Mouse (Mus musculus): ENCODE results near the gene Mob1b.
"Not testable (repeated sequence)": the region's sequence is repeated elsewhere in the genome, so short reads cannot be mapped to it uniquely, and the experiment has no call there.

Mob1b gene

DNA sequence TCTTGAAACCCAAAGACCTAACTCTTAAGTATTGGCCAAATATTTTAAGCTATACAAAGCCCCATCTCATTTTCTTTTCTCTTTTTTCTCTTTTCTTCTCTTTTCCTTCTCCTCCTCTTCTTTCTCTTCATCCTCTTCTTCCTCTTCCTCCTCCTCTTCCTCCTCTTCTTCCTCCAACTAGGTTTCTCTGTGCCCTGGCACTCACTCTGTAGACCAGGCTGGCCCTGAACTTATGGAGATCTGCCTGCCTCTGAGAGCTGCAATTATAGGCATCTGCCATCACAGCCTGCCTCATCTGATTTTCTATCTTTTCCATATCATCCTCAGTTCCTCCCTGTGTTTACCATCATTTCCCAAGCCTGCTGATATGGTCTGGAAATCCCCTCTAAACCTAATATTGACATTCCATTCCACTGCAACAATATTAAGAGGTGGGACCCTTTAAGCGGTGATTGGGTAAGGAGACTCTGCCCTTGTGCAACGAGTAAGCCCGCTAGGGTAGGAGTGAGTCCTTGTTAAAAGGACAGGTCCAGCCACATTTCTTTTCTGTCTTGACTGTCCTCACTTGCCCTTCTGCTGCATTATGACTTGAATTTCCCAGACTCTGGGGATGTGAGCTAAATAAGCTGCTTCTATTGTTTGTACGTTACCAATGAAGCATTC is 21.3 kb upstream of the Mob1b start:
- no peak for DNase-seq (ENCODE audit: extremely low read depth, low read depth)

- no peak for DNase-seq (ENCODE audit: extremely low read depth, low read depth)
Measured at GRCm38 (mm10) chr5:88702041-88702440, 18.6 kb upstream of the Mob1b start.

DNA sequence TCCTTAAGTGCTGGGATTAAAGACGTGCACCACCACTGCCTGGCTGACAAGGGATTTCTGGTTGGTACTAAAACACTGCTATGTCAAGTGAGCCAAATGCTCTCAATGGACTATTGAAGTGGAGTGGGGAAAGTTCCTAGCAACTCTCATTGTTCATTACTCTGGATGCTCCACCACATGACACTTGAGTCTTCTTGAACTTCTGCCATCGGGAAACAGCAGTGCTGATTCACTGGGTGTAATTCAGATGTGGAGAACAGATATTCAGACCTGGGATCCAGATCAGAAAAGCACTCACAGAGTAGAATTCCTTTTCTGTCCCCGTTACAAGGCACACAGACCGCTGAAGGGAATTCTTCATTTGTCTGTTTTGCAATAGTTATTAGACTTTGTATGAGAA is 17.1 kb upstream of the Mob1b start:
- no peak for DNase-seq (ENCODE audit: extremely low read depth, low read depth)

DNA sequence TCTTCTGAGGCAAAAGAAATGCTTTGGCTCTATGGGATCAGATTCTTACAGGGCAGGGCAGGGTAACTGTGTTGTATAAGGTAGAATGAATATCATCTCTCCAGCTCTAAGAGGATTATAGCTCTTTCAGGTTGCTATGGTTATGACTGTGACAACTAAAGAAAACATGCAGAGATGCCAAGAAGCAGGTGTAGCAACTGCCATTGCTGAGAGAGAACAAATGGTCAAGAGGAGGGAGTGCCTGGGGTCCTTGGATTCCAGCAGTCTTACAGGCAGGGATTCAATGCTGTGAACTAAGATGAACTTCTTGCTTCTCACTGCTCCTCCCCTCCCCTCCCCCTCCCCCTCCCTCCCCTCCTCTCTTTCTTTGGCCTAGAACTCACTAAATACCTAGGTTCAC is 9.5 kb upstream of the Mob1b start:
- no peak for DNase-seq (ENCODE audit: extremely low read depth, low read depth)

- no peak for DNase-seq (ENCODE audit: extremely low read depth, low read depth)
Measured at GRCm38 (mm10) chr5:88711618-88712224, 8.9 kb upstream of the Mob1b start.

DNA sequence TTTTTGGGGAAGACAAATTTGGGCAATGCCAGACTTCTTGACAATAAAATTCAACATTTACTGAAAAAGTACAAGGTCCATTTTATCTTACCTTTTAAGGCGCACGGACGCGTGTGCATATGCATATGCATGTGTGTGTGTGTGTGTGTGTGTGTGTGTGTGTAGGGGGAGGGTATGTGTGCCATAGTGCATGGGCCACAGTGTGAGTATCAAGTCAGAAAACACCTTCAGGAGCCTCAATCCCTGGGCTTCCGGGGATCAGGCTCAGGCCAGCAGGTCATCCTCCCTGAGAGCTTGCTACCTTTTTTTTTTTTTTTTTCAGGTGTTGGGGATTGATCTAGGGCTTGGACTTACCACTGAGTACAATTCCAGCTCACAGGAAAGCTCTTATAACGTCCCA is 8.3 kb upstream of the Mob1b start:
- DNase-seq (ENCODE audit: extremely low read depth, low read depth) = no peak

DNA sequence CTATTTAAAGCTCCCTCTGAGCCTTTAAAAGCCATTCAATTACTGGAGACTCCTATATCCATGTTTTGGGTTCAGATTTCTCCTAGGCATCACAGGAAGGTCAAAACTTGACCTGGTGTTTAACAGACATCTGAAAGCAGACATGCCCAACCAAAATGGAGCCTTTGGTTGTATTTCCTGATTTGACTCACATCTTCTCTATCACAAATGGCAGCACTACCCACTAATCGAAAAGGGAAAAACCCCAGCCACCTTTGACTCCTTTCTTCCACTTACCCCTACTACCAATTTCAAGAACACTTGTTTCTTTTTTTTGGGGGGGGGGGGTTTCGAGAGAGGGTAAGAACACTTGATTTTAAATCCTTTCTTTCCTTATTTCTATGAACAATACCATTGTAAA is 3.7 kb upstream of the Mob1b start:
- no peak for DNase-seq (ENCODE audit: extremely low read depth, low read depth)

- no peak for DNase-seq (ENCODE audit: extremely low read depth, low read depth)
Measured at GRCm38 (mm10) chr5:88721003-88721475, 384 bp downstream of the Mob1b start.

- no peak for DNase-seq (ENCODE audit: extremely low read depth, low read depth)
Measured at GRCm38 (mm10) chr5:88721565-88722212, 1.0 kb downstream of the Mob1b start.

DNA sequence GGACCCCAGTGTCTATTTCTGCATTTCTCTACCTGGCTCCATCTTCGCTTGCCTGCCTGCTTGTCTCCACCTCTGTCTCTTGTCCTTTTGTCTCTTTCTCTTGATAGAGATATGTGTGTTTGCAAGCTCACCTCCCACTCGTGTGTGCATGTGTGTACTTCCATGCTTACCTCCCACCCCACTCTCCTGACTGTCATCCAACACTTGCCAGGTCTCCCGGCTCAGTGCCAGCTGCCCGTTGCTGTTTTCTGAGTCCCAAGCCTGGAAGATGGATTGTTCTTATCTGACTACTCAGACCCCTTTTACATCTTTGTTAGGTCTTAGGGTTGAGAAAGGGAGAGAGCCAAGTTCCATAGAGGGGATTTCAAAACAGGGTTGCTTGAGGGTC is 1.6 kb downstream of the Mob1b start:
- DNase-seq (ENCODE audit: extremely low read depth, low read depth) = no peak

DNA sequence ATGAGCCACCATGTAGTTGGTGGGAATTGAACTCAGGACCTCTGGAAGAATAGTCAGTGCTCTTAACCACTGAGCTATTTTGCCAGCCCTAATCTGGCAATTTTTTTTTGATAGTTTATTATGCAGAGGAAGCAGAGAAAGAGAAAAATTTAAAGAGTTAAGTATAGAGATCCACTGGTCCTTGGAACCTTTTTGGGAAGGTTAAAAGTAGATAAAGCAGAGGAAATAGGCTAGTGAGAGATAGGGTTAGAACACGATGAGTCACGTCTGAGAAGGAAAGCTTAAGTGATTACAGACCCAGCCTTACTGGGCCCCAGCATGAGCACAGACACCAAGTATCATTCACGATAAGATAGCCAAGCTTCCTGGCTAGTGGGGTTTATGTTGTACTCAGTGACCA is 3.4 kb downstream of the Mob1b start:
- DNase-seq (ENCODE audit: extremely low read depth, low read depth) = peak; percentile 96

- DNase-seq (ENCODE audit: extremely low read depth, low read depth) = no peak
Measured at GRCm38 (mm10) chr5:88727593-88728144, 7.0 kb downstream of the Mob1b start.

DNA sequence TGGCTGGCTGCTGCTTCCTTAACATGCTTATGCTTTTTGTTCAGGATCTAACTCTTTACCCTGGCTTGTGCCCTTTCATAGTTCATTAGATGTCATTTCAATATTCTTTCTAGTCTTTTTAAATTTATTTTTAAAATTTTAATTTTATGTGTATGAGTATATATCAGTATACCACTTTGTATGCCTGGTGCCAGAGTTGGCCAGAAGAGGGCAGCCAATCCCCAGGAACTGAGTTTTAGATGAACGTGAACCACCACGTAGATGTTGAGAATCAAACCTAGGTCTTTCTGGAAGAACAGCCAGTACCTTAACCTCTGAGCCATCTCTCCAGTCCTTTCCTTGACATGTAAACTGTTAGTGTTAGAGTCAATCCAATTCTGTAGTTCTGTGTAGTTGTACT is 14.1 kb downstream of the Mob1b start:
- no peak for DNase-seq (ENCODE audit: extremely low read depth, low read depth)

DNA sequence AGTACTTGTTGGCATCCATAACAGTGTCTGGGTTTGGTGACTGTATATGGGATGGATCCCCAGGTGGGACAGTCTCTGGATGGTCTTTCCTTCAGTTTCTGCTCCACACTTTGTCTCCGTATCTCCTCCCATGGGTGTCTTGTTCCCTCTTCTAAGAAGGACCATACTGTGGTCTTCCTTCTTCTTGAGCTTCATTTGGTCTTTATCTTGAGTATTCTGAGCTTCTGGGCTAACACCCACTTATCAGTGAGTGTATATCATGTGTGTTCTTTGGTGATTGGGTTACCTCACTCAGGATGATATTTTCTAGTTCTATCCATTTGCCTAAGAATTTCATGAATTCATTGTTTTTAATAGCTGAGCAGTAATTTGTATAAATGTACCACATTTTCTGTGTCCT is 20.4 kb downstream of the Mob1b start:
- DNase-seq (ENCODE audit: extremely low read depth, low read depth) = not testable (repeated sequence)

DNA sequence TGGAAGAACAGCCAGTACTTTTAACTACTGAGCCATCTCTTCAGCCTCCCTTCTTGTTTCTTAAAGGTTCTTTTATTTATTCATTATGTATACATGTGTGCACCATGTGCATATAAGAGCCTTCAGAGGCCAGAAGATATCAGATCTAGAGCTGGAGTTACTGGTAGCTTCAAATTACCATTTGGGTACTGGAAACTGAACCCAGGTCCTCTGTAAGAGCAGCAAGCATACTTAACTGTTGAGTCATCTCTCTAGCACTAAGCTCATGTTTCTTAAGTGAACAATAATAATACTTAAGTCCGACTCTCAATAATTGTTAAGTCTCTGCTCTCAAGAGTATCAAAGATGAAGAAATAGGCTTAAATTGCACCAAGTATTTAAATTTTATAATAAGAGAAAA is 27.1 kb downstream of the Mob1b start:
- no peak for DNase-seq (ENCODE audit: extremely low read depth, low read depth)

DNA sequence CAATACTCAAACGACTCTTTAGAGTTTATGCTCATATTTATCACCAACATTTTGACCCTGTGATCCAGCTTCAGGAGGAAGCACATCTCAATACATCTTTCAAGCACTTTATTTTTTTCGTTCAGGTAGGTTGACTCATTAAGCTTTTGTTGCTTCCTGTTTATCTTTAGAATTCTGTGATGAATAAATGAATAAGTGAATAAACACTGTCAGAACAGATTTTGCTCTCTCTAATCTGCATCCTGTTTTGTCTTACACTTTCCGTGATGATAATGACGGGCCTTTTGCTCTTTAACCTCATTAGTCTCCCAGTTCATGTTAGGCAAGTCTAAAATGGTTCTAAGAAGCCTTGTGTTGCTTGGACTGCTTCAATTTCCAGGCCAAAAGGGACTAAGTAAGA is 32.5 kb downstream of the Mob1b start:
- DNase-seq (ENCODE audit: extremely low read depth, low read depth) = no peak

DNA sequence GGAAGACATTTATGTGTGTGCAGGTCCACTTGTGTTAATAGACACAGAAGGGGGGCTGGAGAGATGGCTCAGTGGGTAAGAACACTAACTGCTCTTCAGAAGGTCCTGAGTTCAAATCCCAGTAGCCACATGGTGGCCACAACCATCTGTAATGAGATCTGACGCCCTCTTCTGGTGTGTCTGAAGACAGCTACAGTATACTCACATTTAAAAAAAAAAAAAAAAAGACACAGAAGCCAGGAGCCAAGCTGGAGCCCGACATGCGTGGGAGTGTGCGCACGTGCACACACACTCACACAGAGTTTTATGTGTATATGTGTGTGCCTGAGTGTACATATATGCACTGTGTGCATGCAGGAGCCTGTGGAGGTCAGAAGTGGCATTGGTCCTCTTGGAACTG is 42.0 kb downstream of the Mob1b start:
- no peak for DNase-seq (ENCODE audit: extremely low read depth, low read depth)

DNA sequence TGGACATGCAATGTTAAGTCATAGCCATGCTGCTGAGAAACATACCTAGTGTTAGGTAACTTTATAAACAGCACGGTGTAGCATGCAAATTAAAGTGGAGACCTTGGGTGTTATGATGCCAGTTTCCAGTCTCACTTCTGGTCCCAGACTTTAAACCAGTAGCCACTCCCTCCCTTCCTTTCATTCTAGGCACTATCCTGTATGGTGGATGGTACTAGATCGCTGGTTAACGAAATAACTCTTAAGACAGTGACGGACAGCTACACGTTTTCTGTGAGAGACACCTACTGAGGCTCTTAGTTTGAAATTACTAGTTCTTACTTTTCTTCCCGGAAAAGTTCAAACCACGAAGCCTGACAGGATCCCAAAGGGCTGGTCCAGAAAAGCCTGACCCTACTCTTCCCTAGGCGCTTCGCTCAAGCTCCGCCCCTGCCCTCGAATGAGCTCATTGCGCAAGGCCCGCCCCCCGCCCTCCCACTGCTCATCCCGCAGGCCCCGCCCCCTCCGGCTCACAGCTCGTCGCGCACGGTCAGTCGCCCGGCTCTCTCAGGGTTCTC is 43.9 kb downstream of the Mob1b start:
- DNase-seq (ENCODE audit: extremely low read depth, low read depth) = peak; percentile 43

DNA sequence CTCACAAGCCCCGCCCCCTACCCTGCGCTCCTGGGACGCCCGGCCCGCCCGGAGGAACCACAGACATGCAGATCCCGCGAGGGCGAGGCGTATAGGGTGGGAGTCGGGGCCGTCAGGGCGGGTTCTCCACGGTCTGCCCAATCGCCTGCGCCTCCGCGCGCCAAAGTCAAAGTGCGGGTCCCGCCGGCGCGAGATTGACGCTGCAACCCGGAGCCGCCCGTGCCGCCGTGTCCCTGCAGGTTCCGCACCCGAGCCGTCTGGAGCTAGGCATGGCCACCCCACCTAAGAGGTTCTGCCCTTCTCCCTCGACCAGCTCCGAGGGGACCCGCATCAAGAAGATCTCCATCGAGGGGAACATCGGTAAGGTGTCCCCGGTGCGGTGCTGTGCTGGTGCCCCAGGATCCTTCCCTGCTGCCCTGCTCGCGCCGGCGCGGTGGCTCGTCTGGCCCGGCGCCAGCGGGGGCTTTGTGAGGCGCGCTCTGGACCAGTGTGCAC is 44.4 kb downstream of the Mob1b start, which contains the start of gene Dck:
Gene Dck (plus strand): TSS at position 10 of the 495 bp plus-strand sequence.
- peak; percentile 88 for DNase-seq (ENCODE audit: extremely low read depth, low read depth)

DNA sequence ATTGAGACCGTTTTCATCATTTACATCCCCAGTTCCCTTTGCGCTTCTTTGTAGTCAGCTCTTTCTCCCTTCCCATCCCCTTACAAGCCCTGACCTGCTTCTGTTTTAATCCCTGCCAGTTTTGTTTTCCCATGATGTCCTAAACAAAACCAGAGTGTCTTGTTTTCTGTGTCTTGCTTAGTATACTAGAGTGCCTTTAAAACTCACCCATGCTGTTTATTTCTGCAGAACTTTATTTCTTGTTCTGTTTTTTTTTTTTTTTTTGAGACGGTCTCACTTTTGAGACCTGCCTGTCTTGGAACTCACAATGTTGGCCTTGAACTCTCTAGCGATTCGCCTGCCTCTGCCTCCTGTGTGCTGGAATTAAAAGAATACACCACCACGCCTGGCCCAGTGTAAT is 44.9 kb downstream of the Mob1b start:
- peak; percentile 26 for DNase-seq (ENCODE audit: extremely low read depth, low read depth)

- DNase-seq (ENCODE audit: extremely low read depth, low read depth) = peak; percentile 55
Measured at GRCm38 (mm10) chr5:88766121-88766520, 45.5 kb downstream of the Mob1b start.

DNA sequence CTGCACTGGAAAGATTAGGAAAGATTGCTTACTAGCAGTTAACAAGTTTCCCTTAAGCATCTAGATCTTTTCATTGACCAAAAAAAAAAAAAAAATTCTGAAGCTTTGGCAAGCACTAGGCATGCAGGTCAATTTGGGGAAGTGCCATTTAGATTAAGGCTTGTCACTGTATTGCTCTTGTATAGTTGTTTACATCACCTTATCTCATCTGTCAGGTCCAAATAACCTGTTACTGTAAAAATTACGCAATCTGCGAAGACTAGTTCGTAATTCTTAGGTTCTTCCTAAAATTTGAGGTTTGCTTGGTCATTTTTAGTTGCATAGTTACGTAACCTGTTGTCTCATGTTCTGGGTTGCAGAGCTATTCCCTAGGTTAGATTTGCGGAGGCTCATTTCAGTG is 46.2 kb downstream of the Mob1b start:
- peak; percentile 68 for DNase-seq (ENCODE audit: extremely low read depth, low read depth)
